Mouse (Mus musculus) kidney, postnatal 0 days (tissue): ENCODE data around the gene Cuzd1. TPM values are rescaled to one million over a fixed set of nuclear protein-coding genes. Genes with fewer than 3 reads are reported as not detected.
A peak's percentile ranks its signal among the peaks of the same experiment; 100 is the strongest.

Source experiments
- ATAC-seq: fragments of 200-750 bp; cut with Nextera tagmentation; replicated peaks from 2 replicates; pipeline ENCODE4 v1.8.0; 2017; ENCODE audit warnings: low read depth, moderate number of reproducible peaks, moderate TSS enrichment, moderate library complexity; ENCODE audit not compliant: low FRiP score
- DNase-seq: peaks from one replicate; pipeline ENCODE4 v3.0.0-alpha.2; 2016; ENCODE audit warnings: low spot score
- H3K27ac ChIP-seq: fragments of 300-500 bp; sonication (generic); 2 replicates; pipeline ENCODE4 v1.5.1; 2014; ENCODE audit warnings: mild to moderate bottlenecking
- H3K27me3 ChIP-seq: fragments of 300-500 bp; sonication (generic); 2 replicates; pipeline ENCODE4 v1.6.1; 2014; ENCODE audit warnings: low read length, mixed read lengths; ENCODE audit not compliant: insufficient read depth
- H3K36me3 ChIP-seq: fragments of 300-500 bp; sonication (generic); 2 replicates; pipeline ENCODE4 v1.6.1; 2014; ENCODE audit warnings: low read length, mixed read lengths; ENCODE audit not compliant: insufficient read depth
- H3K4me1 ChIP-seq: fragments of 300-500 bp; sonication (generic); replicated peaks from 2 replicates; pipeline ENCODE4 v1.6.1; 2014; ENCODE audit warnings: antibody characterized with exemption, low read length, mixed read lengths; ENCODE audit not compliant: insufficient read depth
- H3K4me2 ChIP-seq: fragments of 300-500 bp; sonication (generic); 2 replicates; pipeline ENCODE4 v1.6.1; 2014; ENCODE audit warnings: mild to moderate bottlenecking, low read length, moderate library complexity, mixed read lengths
- H3K4me3 ChIP-seq: fragments of 300-500 bp; sonication (generic); replicated peaks from 2 replicates; pipeline ENCODE4 v1.5.1; 2014; ENCODE audit warnings: low read depth, low read length
- H3K9ac ChIP-seq: fragments of 300-500 bp; sonication (generic); 2 replicates; pipeline ENCODE4 v1.6.1; 2014; ENCODE audit warnings: low read depth, low read length
- H3K9me3 ChIP-seq: fragments of 300-500 bp; sonication (generic); replicated peaks from 2 replicates; pipeline ENCODE4 v1.6.1; 2016; ENCODE audit warnings: low read length, inconsistent platforms, mixed read lengths
- CTCF ChIP-seq: IDR thresholded peaks from 2 replicates; pipeline ENCODE4 v1.5.1; 2016; ENCODE audit warnings: antibody characterized with exemption, low read depth, mild to moderate bottlenecking, moderate library complexity
- WGBS: fragments of 180-500 bp; shearing (Covaris S2); extraction: QIAGEN DNeasy Blood & Tissue Kit; methylation state at CpG from one replicate; pipeline ENCODE4 v1.1.7; 2014; 5-methylcytosine and 5-hydroxymethylcytosine counted together
- polyA plus RNA-seq: library from polyadenylated mRNA; unstranded; fragments of >200 nt; fragmentation: Nextera tagmentation; extraction: Ambion mirVana; gene quantifications from 2 replicates; pipeline ENCODE4 v1.2.1, GENCODE M21; 2015

The Cuzd1 gene
- polyA plus RNA-seq, 1 experiment from 2014 or later: not detected

GRCm38 (mm10) chr7:131356105-131356504 lies 34.0 kb upstream of the Cuzd1 start:
- Histone ChIP-seq H3K27ac (no peak overlapping the region), H3K4me2 (no peak overlapping the region), H3K4me1 (no peaks in the 10 kb centered on the region), H3K9ac (no peak overlapping the region), H3K9me3 (no peaks in the 10 kb centered on the region), H3K36me3 (peaks cover 41% of the 10 kb centered on the region), H3K27me3 (no peaks in the 10 kb centered on the region), H3K4me3 (no peak overlapping the region)
- no peak for DNase-seq
- no peak for ATAC-seq
- no peak for TF ChIP-seq CTCF
- 96% methylated on average over 13 of the region's 13 CpGs for WGBS

GRCm38 (mm10) chr7:131345856-131346541 lies 23.9 kb upstream of the Cuzd1 start:
- no peaks in the 10 kb centered on the region for H3K4me1 ChIP-seq
- no peaks in the 10 kb centered on the region for H3K27me3 ChIP-seq
- no peak for TF ChIP-seq CTCF
- 85% methylated on average over 7 of the region's 7 CpGs for WGBS
- no peaks in the 10 kb centered on the region for H3K9me3 ChIP-seq
- peaks cover 18% of the 10 kb centered on the region; the same call in 1 of the 2 replicates for H3K36me3 ChIP-seq
- ATAC-seq: no peak
- no peak for DNase-seq
- H3K9ac ChIP-seq: no peak overlapping the region
- H3K27ac ChIP-seq: no peak overlapping the region
- no peak overlapping the region for H3K4me2 ChIP-seq
- H3K4me3 ChIP-seq: no peak overlapping the region

GRCm38 (mm10) chr7:131337502-131338068 lies 15.5 kb upstream of the Cuzd1 start:
- no peak overlapping the region for H3K27ac ChIP-seq
- H3K4me2 ChIP-seq: no peak overlapping the region
- no peaks in the 10 kb centered on the region for H3K27me3 ChIP-seq
- H3K36me3 ChIP-seq: peaks cover 8% of the 10 kb centered on the region; the same call in 1 of the 2 replicates
- H3K4me1 ChIP-seq: no peaks in the 10 kb centered on the region
- H3K9ac ChIP-seq: no peak overlapping the region
- no peak overlapping the region for H3K4me3 ChIP-seq
- WGBS: 68% methylated on average over 8 of the region's 8 CpGs
- no peak for ATAC-seq
- no peaks in the 10 kb centered on the region for H3K9me3 ChIP-seq
- TF ChIP-seq CTCF: no peak
- no peak for DNase-seq

- H3K9ac ChIP-seq: no peak within 1 kb of the TSS
- DNase-seq (no peak), ATAC-seq (no peak)
- TF ChIP-seq CTCF: no peak
- H3K27ac ChIP-seq: no peak within 1 kb of the TSS
- H3K36me3 ChIP-seq: no peaks in the 10 kb centered on the region
- H3K4me2 ChIP-seq: no peak within 1 kb of the TSS
- no peaks in the 10 kb centered on the region for H3K9me3 ChIP-seq
- H3K27me3 ChIP-seq: no peaks in the 10 kb centered on the region
- 24% methylated on average over 1 of the region's 1 CpGs for WGBS
- no peaks in the 10 kb centered on the region for H3K4me1 ChIP-seq
- no peak within 1 kb of the TSS for H3K4me3 ChIP-seq
These were observed 11.5 kb upstream of the Cuzd1 start, which contains the start of gene Fam24a for GRCm38 (mm10) chr7:131333564-131333963. Gene Fam24a (plus strand): TSS chr7:131333864.

GRCm38 (mm10) chr7:131331688-131332087 lies 9.6 kb upstream of the Cuzd1 start:
- TF ChIP-seq CTCF: no peak
- no peak overlapping the region for H3K27ac ChIP-seq
- H3K9ac ChIP-seq: no peak overlapping the region
- 64% methylated on average over 2 of the region's 2 CpGs for WGBS
- DNase-seq: no peak
- no peak for ATAC-seq
- H3K4me1 ChIP-seq: no peaks in the 10 kb centered on the region
- H3K4me3 ChIP-seq: no peak overlapping the region
- no peaks in the 10 kb centered on the region for H3K36me3 ChIP-seq
- H3K9me3 ChIP-seq: no peaks in the 10 kb centered on the region
- no peaks in the 10 kb centered on the region for H3K27me3 ChIP-seq
- no peak overlapping the region for H3K4me2 ChIP-seq

GRCm38 (mm10) chr7:131329416-131329815 lies 7.3 kb upstream of the Cuzd1 start, which contains the start of gene Fam24b:
Gene Fam24b (minus strand): TSS chr7:131329516.
- H3K27ac ChIP-seq: no peak within 1 kb of the TSS
- H3K9me3 ChIP-seq: no peaks in the 10 kb centered on the region
- no peaks in the 10 kb centered on the region for H3K36me3 ChIP-seq
- no peak within 1 kb of the TSS for H3K4me3 ChIP-seq
- 87% methylated on average over 5 of the region's 5 CpGs for WGBS
- no peak within 1 kb of the TSS for H3K4me2 ChIP-seq
- DNase-seq (no peak), ATAC-seq (no peak)
- no peaks in the 10 kb centered on the region for H3K27me3 ChIP-seq
- H3K9ac ChIP-seq: no peak within 1 kb of the TSS
- no peaks in the 10 kb centered on the region for H3K4me1 ChIP-seq
- TF ChIP-seq CTCF: no peak

- no peaks in the 10 kb centered on the region for H3K4me1 ChIP-seq
- ATAC-seq (no peak), DNase-seq (no peak)
- no peak overlapping the region for H3K4me3 ChIP-seq
- no peak overlapping the region for H3K9ac ChIP-seq
- no peaks in the 10 kb centered on the region for H3K27me3 ChIP-seq
- no peak overlapping the region for H3K27ac ChIP-seq
- H3K4me2 ChIP-seq: no peak overlapping the region
- H3K9me3 ChIP-seq: no peaks in the 10 kb centered on the region
- peak; percentile 32; the same call in 1 of the 2 replicates for TF ChIP-seq CTCF
- no peaks in the 10 kb centered on the region for H3K36me3 ChIP-seq
- 70% methylated on average over 5 of the region's 5 CpGs for WGBS
These were observed 5.0 kb upstream of the Cuzd1 start for GRCm38 (mm10) chr7:131327054-131327453.
